Mouse (Mus musculus) induced T-regulatory cell, adult 2 months (primary cell): Measurements from ENCODE around the gene Olfr1140.

Source experiments
- DNase-seq: peaks from one replicate; pipeline ENCODE4 v3.0.0-alpha.2; 2012; ENCODE audit warnings: low read depth

The Olfr1140 gene

GRCm38 (mm10) chr2:87743452-87743851 lies at the start of gene Olfr1140:
Gene Olfr1140, plus strand, starts transcription at chr2:87743752.
- DNase-seq: no peak

GRCm38 (mm10) chr2:87693847-87694246 lies 49.7 kb upstream of the Olfr1140 start, which contains the start of gene Olfr1136:
Gene Olfr1136, minus strand, starts transcription at chr2:87693947.
- no peak for DNase-seq

- DNase-seq: no peak
These were observed 30.5 kb upstream of the Olfr1140 start, which contains the start of gene Olfr1137 for GRCm38 (mm10) chr2:87713079-87713478. Gene Olfr1137, minus strand, starts transcription at chr2:87713179.

- no peak for DNase-seq
These were observed 3.7 kb upstream of the Olfr1140 start, which contains the start of gene Olfr1138 for GRCm38 (mm10) chr2:87739878-87740277. Gene Olfr1138, minus strand, starts transcription at chr2:87739978.

- DNase-seq: no peak
These were observed 10.3 kb downstream of the Olfr1140 start, which contains the start of gene Olfr1141 for GRCm38 (mm10) chr2:87753891-87754290. Gene Olfr1141, minus strand, starts transcription at chr2:87753991.

GRCm38 (mm10) chr2:87776143-87776542 lies 32.6 kb downstream of the Olfr1140 start:
- no peak for DNase-seq

- no peak for DNase-seq
These were observed 35.6 kb downstream of the Olfr1140 start, which contains the start of gene Olfr152 for GRCm38 (mm10) chr2:87779183-87779582. Gene Olfr152, plus strand, starts transcription at chr2:87779483.
